Mouse (Mus musculus): ENCODE measurements around the gene Adam30. TPM values are rescaled to one million over a fixed set of nuclear protein-coding genes. Genes with fewer than 3 reads are reported as not detected.

The Adam30 gene
- total RNA-seq (2014; rRNA removed; ENCODE audit: low replicate concordance) (not detected in 2 replicates), polyA plus RNA-seq (2015; fragmentation: Nextera tagmentation; extraction: Ambion mirVana) (not detected in 2 replicates)

DNA sequence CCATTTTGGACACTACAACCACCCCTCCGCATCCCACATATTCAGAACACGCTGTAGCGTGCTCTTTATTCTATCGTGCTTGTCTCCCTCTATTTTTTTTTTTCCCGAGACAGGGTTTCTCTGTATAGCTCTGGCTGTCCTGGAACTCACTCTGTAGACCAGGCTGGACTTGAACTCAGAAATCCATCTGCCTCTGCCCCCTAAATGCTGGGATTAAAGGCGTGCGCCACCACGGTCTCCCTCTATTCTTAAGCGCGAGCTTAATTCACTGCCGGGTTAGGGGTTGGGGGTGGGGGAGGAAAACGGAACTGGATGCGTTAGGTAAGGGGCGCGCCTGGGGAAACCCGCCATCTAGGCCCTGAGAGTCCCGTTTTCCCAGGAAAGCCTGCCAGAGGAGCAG lies at the start of gene Adam30:
Gene Adam30, plus strand, starts transcription at position 301 of the 400 bp plus-strand sequence.
- H3K27me3 ChIP-seq (ENCODE audit: control insufficient read depth, insufficient read depth, low read length), result no peaks in the 10 kb centered on the region
- H3K9ac ChIP-seq (replicated peaks; ENCODE audit: low read depth, low read length), result no peak within 1 kb of the TSS
- ATAC-seq (ENCODE audit: insufficient read depth, low read depth) (no peak), DNase-seq (ENCODE audit: low spot score) (no peak)
- no peak within 1 kb of the TSS for H3K27ac ChIP-seq (ENCODE audit: low read depth)
- H3K36me3 ChIP-seq (replicated peaks; ENCODE audit: control insufficient read depth, insufficient read depth, low read length), result no peaks in the 10 kb centered on the region
- no peak within 1 kb of the TSS for H3K4me2 ChIP-seq (ENCODE audit: low read depth, low read length)
- no peaks in the 10 kb centered on the region for H3K4me1 ChIP-seq (ENCODE audit: control insufficient read depth, insufficient read depth)
- WGBS, result 82% methylated on average over 17 of the region's 17 CpGs
- no peak within 1 kb of the TSS for H3K4me3 ChIP-seq (ENCODE audit: low read depth, low read length)
- TF ChIP-seq EP300 (IDR thresholded peaks at IDR 0.05; ENCODE audit: low read depth) (no peak), CTCF (IDR thresholded peaks at IDR 0.05; ENCODE audit: low read depth) (no peak)
- H3K9me3 ChIP-seq (replicated peaks; ENCODE audit: control insufficient read depth, low read length), result no peaks in the 10 kb centered on the region

DNA sequence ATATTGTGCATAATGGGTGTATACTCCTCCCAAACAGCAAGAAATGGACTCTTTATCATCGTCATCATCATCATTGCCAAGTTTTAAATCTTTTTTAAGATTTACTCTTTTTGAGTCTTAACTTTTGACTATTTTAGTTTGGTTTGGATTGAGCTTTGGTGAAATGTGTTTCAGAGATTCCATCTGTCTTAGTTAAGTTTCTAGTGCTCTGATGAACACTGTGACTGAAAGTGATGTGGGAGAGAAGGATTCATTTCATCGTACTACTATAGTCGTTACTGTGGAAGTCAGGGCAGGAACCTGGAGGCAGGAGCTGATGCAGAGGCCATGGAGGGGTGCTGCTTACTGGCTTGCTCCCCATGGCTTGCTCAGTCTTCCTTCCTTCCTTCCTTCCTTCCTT lies 42.2 kb upstream of the Adam30 start:
- H3K27ac ChIP-seq (ENCODE audit: low read depth), result no peak overlapping the region
- no peak overlapping the region for H3K4me2 ChIP-seq (ENCODE audit: low read depth, low read length)
- H3K4me3 ChIP-seq (ENCODE audit: low read depth, low read length), result no peak overlapping the region
- H3K9ac ChIP-seq (replicated peaks; ENCODE audit: low read depth, low read length), result no peak overlapping the region
- H3K9me3 ChIP-seq (replicated peaks; ENCODE audit: control insufficient read depth, low read length), result no peaks in the 10 kb centered on the region
- WGBS, result 85% methylated on average over 3 of the region's 3 CpGs
- no peaks in the 10 kb centered on the region for H3K4me1 ChIP-seq (ENCODE audit: control insufficient read depth, insufficient read depth)
- no peaks in the 10 kb centered on the region for H3K27me3 ChIP-seq (ENCODE audit: control insufficient read depth, insufficient read depth, low read length)
- no peak for DNase-seq (ENCODE audit: low spot score)
- no peak for ATAC-seq (ENCODE audit: insufficient read depth, low read depth)
- TF ChIP-seq CTCF (IDR thresholded peaks at IDR 0.05; ENCODE audit: low read depth) (no peak), EP300 (IDR thresholded peaks at IDR 0.05; ENCODE audit: low read depth) (no peak)
- H3K36me3 ChIP-seq (replicated peaks; ENCODE audit: control insufficient read depth, insufficient read depth, low read length), result peaks cover 92% of the 10 kb centered on the region

DNA sequence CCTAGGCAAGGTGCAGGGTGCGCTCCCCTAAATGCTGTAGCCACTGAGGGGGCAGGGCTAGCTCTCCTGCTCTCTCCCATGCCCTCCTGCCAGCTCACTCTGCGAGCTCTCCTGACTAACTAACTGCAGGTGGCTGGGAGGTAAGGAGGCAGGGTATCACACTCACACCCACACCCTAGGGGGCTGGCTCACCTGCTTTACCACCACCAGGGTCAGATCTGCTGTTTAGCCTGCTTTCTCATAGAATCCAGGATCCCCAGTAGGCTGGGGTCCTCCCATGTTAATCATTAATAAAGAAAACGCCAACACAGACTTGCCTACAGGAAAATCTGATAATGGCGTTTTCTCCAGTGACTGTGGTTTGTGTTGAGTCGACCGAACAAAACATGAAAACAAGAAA lies 41.1 kb upstream of the Adam30 start:
- TF ChIP-seq EP300 (IDR thresholded peaks at IDR 0.05; ENCODE audit: low read depth) (no peak), CTCF (IDR thresholded peaks at IDR 0.05; ENCODE audit: low read depth) (no peak)
- DNase-seq (ENCODE audit: low spot score) (no peak), ATAC-seq (ENCODE audit: insufficient read depth, low read depth) (no peak)
- H3K4me1 ChIP-seq (ENCODE audit: control insufficient read depth, insufficient read depth), result no peaks in the 10 kb centered on the region
- peaks cover 93% of the 10 kb centered on the region for H3K36me3 ChIP-seq (replicated peaks; ENCODE audit: control insufficient read depth, insufficient read depth, low read length)
- no peaks in the 10 kb centered on the region for H3K27me3 ChIP-seq (ENCODE audit: control insufficient read depth, insufficient read depth, low read length)
- H3K4me3 ChIP-seq (ENCODE audit: low read depth, low read length), result no peak overlapping the region
- H3K4me2 ChIP-seq (ENCODE audit: low read depth, low read length), result no peak overlapping the region
- no peak overlapping the region for H3K9ac ChIP-seq (replicated peaks; ENCODE audit: low read depth, low read length)
- no peaks in the 10 kb centered on the region for H3K9me3 ChIP-seq (replicated peaks; ENCODE audit: control insufficient read depth, low read length)
- WGBS, result 90% methylated on average over 6 of the region's 6 CpGs
- H3K27ac ChIP-seq (ENCODE audit: low read depth), result no peak overlapping the region

DNA sequence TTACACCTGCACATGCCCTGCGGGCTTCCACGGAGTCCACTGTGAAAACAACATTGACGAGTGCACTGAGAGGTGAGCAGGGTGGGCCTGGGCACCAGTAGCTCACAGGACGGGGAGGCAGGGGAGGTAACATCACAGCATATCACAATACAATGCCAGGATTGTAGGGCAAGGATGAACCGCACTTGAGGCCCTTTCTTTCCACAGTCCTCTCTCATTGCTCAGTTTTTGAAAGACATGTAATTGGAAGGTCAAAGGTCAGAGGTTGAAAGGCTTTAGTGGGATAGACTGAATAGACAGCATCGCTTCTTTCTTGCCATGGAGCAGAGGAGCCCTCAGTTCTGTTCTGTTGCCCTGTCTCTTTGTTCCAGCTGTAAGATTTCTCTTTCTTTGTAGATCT lies 39.5 kb upstream of the Adam30 start:
- Histone ChIP-seq H3K36me3 (replicated peaks; ENCODE audit: control insufficient read depth, insufficient read depth, low read length) (peaks cover 87% of the 10 kb centered on the region), H3K27me3 (ENCODE audit: control insufficient read depth, insufficient read depth, low read length) (no peaks in the 10 kb centered on the region), H3K4me3 (ENCODE audit: low read depth, low read length) (no peak overlapping the region), H3K27ac (ENCODE audit: low read depth) (no peak overlapping the region), H3K9ac (replicated peaks; ENCODE audit: low read depth, low read length) (no peak overlapping the region), H3K4me1 (ENCODE audit: control insufficient read depth, insufficient read depth) (no peaks in the 10 kb centered on the region), H3K9me3 (replicated peaks; ENCODE audit: control insufficient read depth, low read length) (no peaks in the 10 kb centered on the region), H3K4me2 (ENCODE audit: low read depth, low read length) (no peak overlapping the region)
- ATAC-seq (ENCODE audit: insufficient read depth, low read depth) (no peak), DNase-seq (ENCODE audit: low spot score) (no peak)
- TF ChIP-seq CTCF (IDR thresholded peaks at IDR 0.05; ENCODE audit: low read depth) (no peak), EP300 (IDR thresholded peaks at IDR 0.05; ENCODE audit: low read depth) (no peak)
- 89% methylated on average over 6 of the region's 6 CpGs for WGBS

DNA sequence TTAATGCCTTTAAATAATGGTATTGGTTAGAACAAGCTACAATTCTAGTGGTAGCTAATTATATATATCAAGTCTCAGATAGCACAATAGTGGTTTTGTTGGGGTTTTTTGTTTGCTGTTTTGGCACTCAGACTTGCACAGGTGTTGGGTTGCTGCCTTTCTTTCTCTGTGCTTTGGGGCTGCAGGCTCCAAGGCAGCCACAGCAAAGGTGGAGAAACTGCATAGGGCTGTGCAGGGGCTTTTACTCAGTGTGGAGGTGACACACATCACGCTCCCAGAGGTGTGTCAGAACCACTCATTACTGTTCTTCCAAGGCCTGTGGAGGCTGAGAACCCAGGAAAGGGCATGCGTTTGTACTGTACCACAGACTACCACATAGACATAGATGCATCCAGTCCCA lies 32.7 kb upstream of the Adam30 start:
- no peaks in the 10 kb centered on the region for H3K4me1 ChIP-seq (ENCODE audit: control insufficient read depth, insufficient read depth)
- WGBS, result 86% methylated on average over 2 of the region's 2 CpGs
- H3K9ac ChIP-seq (replicated peaks; ENCODE audit: low read depth, low read length), result no peak overlapping the region
- no peak for ATAC-seq (ENCODE audit: insufficient read depth, low read depth)
- no peaks in the 10 kb centered on the region for H3K9me3 ChIP-seq (replicated peaks; ENCODE audit: control insufficient read depth, low read length)
- no peak for DNase-seq (ENCODE audit: low spot score)
- peaks cover 82% of the 10 kb centered on the region for H3K36me3 ChIP-seq (replicated peaks; ENCODE audit: control insufficient read depth, insufficient read depth, low read length)
- H3K27ac ChIP-seq (ENCODE audit: low read depth), result no peak overlapping the region
- no peaks in the 10 kb centered on the region for H3K27me3 ChIP-seq (ENCODE audit: control insufficient read depth, insufficient read depth, low read length)
- H3K4me3 ChIP-seq (ENCODE audit: low read depth, low read length), result no peak overlapping the region
- no peak overlapping the region for H3K4me2 ChIP-seq (ENCODE audit: low read depth, low read length)
- TF ChIP-seq CTCF (IDR thresholded peaks at IDR 0.05; ENCODE audit: low read depth) (no peak), EP300 (IDR thresholded peaks at IDR 0.05; ENCODE audit: low read depth) (no peak)

DNA sequence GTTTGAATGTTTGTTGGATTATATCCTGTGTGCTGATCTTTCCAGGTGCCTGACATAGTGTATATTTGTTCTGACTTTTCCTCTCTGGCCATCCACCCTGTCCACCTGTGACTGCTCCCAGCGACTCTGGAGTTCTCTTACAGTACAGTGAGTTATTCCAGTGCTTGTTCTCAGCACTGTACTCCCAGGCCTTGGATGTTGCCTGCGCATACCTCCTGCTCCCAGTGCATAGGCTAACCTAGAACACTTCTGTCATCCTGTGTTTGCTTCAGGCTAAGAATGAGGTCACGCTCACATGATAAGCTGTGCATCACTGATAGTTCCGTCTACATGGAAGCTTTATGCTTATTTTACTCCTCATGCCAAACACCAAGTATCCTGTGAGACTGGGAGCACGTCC lies 31.7 kb upstream of the Adam30 start:
- Histone ChIP-seq H3K4me1 (ENCODE audit: control insufficient read depth, insufficient read depth) (no peaks in the 10 kb centered on the region), H3K36me3 (replicated peaks; ENCODE audit: control insufficient read depth, insufficient read depth, low read length) (peaks cover 81% of the 10 kb centered on the region), H3K4me3 (ENCODE audit: low read depth, low read length) (no peak overlapping the region), H3K4me2 (ENCODE audit: low read depth, low read length) (no peak overlapping the region), H3K27me3 (ENCODE audit: control insufficient read depth, insufficient read depth, low read length) (no peaks in the 10 kb centered on the region), H3K9me3 (replicated peaks; ENCODE audit: control insufficient read depth, low read length) (no peaks in the 10 kb centered on the region), H3K9ac (replicated peaks; ENCODE audit: low read depth, low read length) (no peak overlapping the region), H3K27ac (ENCODE audit: low read depth) (no peak overlapping the region)
- no peak for TF ChIP-seq CTCF (IDR thresholded peaks at IDR 0.05; ENCODE audit: low read depth)
- TF ChIP-seq EP300 (IDR thresholded peaks at IDR 0.05; ENCODE audit: low read depth), result no peak
- no peak for ATAC-seq (ENCODE audit: insufficient read depth, low read depth)
- 52% methylated on average over 5 of the region's 5 CpGs for WGBS
- DNase-seq (ENCODE audit: low spot score), result no peak
